Mouse (Mus musculus) liver, adult 2 months (tissue): ENCODE results near the gene Pola2.

Experiments used
- CTCF ChIP-seq: fragments of 200-500 bp; IDR thresholded peaks from 2 replicates; pipeline ENCODE4 v1.5.1; 2011; ENCODE audit warnings: low read depth, low read length, control low read depth
- POLR2A ChIP-seq: fragments of 200-500 bp; IDR thresholded peaks from 2 replicates; pipeline ENCODE4 v1.6.1; 2011; ENCODE audit warnings: low read length, control low read depth; ENCODE audit not compliant: insufficient read depth; ENCODE audit errors: extremely low read depth

DNA sequence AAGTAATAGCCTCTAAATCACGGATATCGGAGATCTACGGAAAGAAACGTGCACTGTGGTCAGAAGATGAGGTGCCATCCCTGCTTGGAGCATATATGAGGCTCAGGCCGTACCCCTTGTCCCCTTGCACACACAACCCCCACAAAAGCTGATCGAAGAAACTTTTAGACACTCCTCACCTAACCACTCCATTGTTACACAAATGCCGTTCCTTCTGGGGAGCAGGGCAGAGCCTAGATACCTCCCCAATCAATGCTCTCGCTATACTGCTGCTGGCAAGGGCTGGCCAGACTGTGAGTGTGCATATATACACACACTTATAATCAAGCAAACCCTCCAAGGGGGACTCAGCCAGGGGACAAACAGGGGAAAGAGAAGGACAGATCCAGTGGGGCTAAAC lies 45.1 kb upstream of the Pola2 start:
- no peak for TF ChIP-seq CTCF
- no peak for TF ChIP-seq POLR2A
